Mouse (Mus musculus) ovary, postnatal 14 days (tissue): Measurements from ENCODE around the gene Timm23.

ENCODE experiments used
- DNase-seq: peaks from one replicate; pipeline ENCODE4 v3.0.0; 2022; ENCODE audit warnings: low spot score

The Timm23 gene

GRCm38 (mm10) chr14:32134293-32134692 lies 67.4 kb downstream of the Timm23 start:
- DNase-seq = no peak

- no peak for DNase-seq
These were observed 69.9 kb downstream of the Timm23 start for GRCm38 (mm10) chr14:32131836-32132235.
